Mouse (Mus musculus): Measurements from ENCODE around the gene Ccr1.

Ccr1 gene

DNA sequence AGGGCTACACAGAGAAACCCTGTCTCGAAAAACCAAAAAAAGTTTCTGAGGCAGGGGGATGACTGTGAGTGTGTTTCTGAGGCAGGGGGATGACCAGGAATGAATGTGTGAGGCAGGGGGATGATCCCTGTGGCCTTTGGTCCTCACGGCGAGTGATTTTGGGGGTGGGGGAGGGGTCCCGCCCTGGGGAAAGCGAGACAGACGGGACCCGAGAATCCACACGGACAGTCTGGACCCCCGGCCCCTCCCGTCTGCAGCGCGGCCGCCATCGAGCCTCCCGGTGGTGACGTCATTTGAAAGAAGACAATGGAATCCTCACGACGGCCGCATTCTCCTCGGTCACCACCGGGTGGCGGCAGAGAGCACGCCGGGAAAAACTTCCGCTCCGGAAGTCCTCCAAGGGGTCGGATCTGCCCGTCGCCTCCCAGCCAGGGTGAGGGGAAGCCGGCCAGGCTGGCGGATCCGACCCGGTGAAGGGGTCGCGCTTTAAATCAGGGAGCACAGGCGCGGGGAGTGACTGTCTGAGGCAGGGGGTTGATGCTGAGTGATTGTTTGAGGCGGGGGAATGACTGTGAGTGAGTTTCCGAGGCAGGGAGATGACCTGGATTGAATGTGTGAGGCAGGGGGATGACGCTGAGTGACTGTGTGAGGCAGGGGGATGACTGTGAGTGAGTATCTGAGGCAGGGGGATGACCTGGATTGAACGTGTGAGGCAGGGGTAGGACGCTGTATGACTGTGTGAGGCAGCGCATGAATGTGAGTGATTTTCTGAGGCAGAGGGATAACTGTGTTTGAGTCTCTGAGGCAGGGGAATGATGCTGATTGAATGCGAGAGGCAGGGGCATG, 43.2 kb downstream of the Ccr1 start:
- peak; percentile 55 for DNase-seq

DNA sequence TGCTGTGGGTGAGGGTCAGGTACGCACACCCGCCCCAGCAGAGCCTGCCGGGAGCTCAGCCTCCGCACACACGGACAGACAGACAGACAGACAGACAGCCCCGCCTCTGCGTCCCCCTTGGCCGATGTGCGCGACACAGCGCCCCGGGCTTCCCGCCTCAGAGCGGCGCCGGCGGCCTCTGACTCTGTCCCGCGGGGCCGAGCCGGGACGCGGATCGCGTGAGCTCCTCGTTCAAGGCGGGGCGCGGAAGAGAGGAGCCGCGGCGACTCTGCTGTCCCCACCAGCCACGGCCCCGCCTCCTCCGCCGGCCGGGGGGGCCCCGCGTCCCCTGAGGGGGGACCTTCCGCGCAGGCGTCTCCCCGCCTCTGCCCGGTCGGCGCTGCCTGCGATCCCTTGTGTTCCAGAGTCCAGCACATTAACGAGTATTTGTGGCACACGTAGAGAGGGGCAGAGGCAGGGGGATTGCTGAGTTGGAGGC, 43.9 kb downstream of the Ccr1 start:
- DNase-seq = peak; percentile 92

- DNase-seq = peak; percentile 91
Observed at GRCm38 (mm10) chr9:123924035-123924434, 44.5 kb downstream of the Ccr1 start.

DNA sequence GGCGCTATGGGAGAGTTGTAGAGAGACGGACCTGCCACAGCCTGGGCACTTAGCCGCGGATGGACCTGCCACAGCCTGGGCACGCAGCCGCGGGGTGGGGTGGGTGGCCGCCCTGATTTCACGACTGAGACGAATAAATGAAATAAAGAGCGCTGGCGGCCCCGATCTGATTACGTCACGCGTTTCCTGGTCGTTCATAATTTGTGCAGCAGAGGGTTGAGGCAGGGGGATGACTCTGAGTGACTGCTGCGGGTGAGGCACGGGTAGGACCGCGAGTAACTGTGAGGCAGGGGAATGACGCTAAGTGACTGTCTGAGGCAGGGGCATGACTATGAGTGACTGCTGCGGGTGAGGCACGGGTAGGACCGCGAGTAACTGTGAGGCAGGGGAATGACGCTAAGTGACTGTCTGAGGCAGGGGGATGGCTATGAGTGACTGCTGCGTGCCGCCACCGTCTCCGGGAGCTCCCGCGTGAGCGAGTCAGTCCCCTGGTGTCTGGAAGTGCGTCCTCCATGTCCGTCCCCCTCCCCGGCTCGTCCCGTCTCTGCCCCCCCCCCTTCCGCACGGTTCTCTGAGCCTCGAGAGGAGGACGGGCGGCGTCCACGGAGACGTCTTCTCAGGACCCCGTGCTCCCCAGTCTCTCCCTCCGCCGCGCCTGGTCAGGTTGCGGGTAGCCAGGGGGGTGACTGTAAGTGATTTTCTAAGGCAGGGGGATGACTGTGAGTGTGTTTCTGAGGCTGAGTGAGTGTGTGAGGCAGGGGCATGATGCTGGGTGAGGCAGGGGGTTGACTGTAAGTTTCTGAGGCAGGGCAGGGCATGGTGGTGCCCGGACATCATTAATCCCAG, 45.1 kb downstream of the Ccr1 start:
- peak; percentile 54 for DNase-seq
